ENCODE assay signal across 7 mouse cellular contexts in genomic region chr9:54733921-54734638, GRCm38 (mm10). TPM values are rescaled to one million over a fixed set of nuclear protein-coding genes. Genes with fewer than 3 reads are reported as not detected.
DNase-seq lines count a peak whose midpoint lies in the region; ATAC-seq lines count a peak whose summit lies in the region.

TSS of gene Wdr61 (minus strand) at chr9:54734519.

- no peaks in the 10 kb centered on the region for H3K27me3 ChIP-seq in embryonic facial prominence, embryonic 10.5 days (replicated peaks; ENCODE audit: low read depth, poor library complexity, severe bottlenecking)
- H3K27me3 ChIP-seq in limb, embryonic 10.5 days (ENCODE audit: low read depth, poor library complexity, severe bottlenecking), result no peaks in the 10 kb centered on the region
- no peaks in the 10 kb centered on the region for H3K27me3 ChIP-seq in midbrain, embryonic 13.5 days

- peaks cover 35% of the 10 kb centered on the region for H3K4me1 ChIP-seq in embryonic facial prominence, embryonic 10.5 days
- H3K4me1 ChIP-seq in limb, embryonic 10.5 days, result peaks cover 26% of the 10 kb centered on the region
- peaks cover 22% of the 10 kb centered on the region for H3K4me1 ChIP-seq in midbrain, embryonic 13.5 days (replicated peaks)

- ATAC-seq in granulocyte monocyte progenitor cell, adult 5-6 weeks (replicated peaks; ENCODE audit: poor library complexity, severe bottlenecking), result peak; percentile 94
- ATAC-seq in midbrain, embryonic 13.5 days, result peak; percentile 96

- peak within 1 kb of the TSS; percentile 72 for H3K9ac ChIP-seq in midbrain, embryonic 13.5 days (replicated peaks)

- no peaks in the 10 kb centered on the region for H3K9me3 ChIP-seq in embryonic facial prominence, embryonic 10.5 days
- H3K9me3 ChIP-seq in limb, embryonic 10.5 days (replicated peaks), result no peaks in the 10 kb centered on the region
- no peaks in the 10 kb centered on the region for H3K9me3 ChIP-seq in midbrain, embryonic 13.5 days

- peak within 1 kb of the TSS; percentile 73 for H3K4me3 ChIP-seq in embryonic facial prominence, embryonic 10.5 days
- H3K4me3 ChIP-seq in limb, embryonic 10.5 days, result peak within 1 kb of the TSS; percentile 82
- H3K4me3 ChIP-seq in midbrain, embryonic 13.5 days (replicated peaks), result peak within 1 kb of the TSS; percentile 70

- peak within 1 kb of the TSS; percentile 85 for H3K27ac ChIP-seq in embryonic facial prominence, embryonic 10.5 days (replicated peaks)
- peak within 1 kb of the TSS; percentile 84 for H3K27ac ChIP-seq in limb, embryonic 10.5 days
- 0 out of 2 replicates have a peak within 1 kb of the TSS, but pooled peaks have one; percentile 14 for H3K27ac ChIP-seq in midbrain, embryonic 13.5 days

- H3K36me3 ChIP-seq in embryonic facial prominence, embryonic 10.5 days (replicated peaks), result peaks cover 16% of the 10 kb centered on the region
- H3K36me3 ChIP-seq in limb, embryonic 10.5 days, result peaks cover 21% of the 10 kb centered on the region
- peaks cover 9% of the 10 kb centered on the region for H3K36me3 ChIP-seq in midbrain, embryonic 13.5 days

- peak; percentile 100 for DNase-seq in adrenal gland, postnatal 10 days
- peak; percentile 99 for DNase-seq in embryonic facial prominence, embryonic 10.5 days (ENCODE audit: low spot score)
- DNase-seq in kidney, adult 11 months, result peak; percentile 95
- DNase-seq in limb, embryonic 10.5 days (ENCODE audit: low spot score), result peak; percentile 99
- DNase-seq in spleen, adult 12 weeks (ENCODE audit: low spot score), result peak; percentile 97

- 1% methylated on average over 32 of the region's 32 CpGs for WGBS in embryonic facial prominence, embryonic 10.5 days
- 2% methylated on average over 32 of the region's 32 CpGs for WGBS in limb, embryonic 10.5 days
- WGBS in midbrain, embryonic 13.5 days, result 3% methylated on average over 32 of the region's 32 CpGs

- peak within 1 kb of the TSS; percentile 81 for H3K4me2 ChIP-seq in midbrain, embryonic 13.5 days (replicated peaks)

RNA-seq across cellular contexts. Expression of gene Wdr61, which starts in this region (rescaled TPM):
- total RNA-seq in adrenal gland, postnatal 10 days (2021), result 10 to 100 TPM; 74.9 to 78.8 TPM
- 182 and 188 TPM in 2 replicates for polyA plus RNA-seq in embryonic facial prominence, embryonic 10.5 days (2016; fragmentation: Nextera tagmentation; extraction: Ambion mirVana)
- total RNA-seq in granulocyte monocyte progenitor cell, adult 5-6 weeks (2014; fragmentation: Nextera tagmentation), result 76.8 and 87.4 TPM in 2 replicates
- 96.0 and 107 TPM in 2 replicates for total RNA-seq in granulocyte monocyte progenitor cell, adult 5-6 weeks (2017)
- polyA plus RNA-seq in limb, embryonic 10.5 days (2016; fragmentation: Nextera tagmentation; extraction: Ambion mirVana), result 178 and 190 TPM in 2 replicates
- 119 and 120 TPM in 2 replicates for polyA plus RNA-seq in midbrain, embryonic 13.5 days (2015; fragmentation: Nextera tagmentation; extraction: Ambion mirVana)

Comparison
In these comparisons a context has a peak if more than half of its experiments do, and no peak if none do; other contexts are left out.
1. Peak in every context shown above with its lines: DNase-seq, ATAC-seq, H3K4me3 ChIP-seq and H3K27ac ChIP-seq.
2. H3K27ac ChIP-seq: peak in every context shown above with its lines; median percentile 85 in embryonic facial prominence, embryonic 10.5 days; 84 in limb, embryonic 10.5 days; 14 in midbrain, embryonic 13.5 days.